Mouse (Mus musculus) heart, postnatal 25 days (tissue): ENCODE results near the gene Vwc2. TPM values are rescaled to one million over a fixed set of nuclear protein-coding genes. Genes with fewer than 3 reads are reported as not detected.

Source experiments
- DNase-seq: peaks from one replicate; pipeline ENCODE4 v3.0.0; 2022; ENCODE audit warnings: low spot score
- intact Hi-C: fragments of 180-260 bp; cut with DNase I; formaldehyde crosslinking; loops from one replicate; pipeline ENCODE4 v1.15.1; 2025
- total RNA-seq, 2 experiments: library from RNA; stranded (reverse); gene quantifications; 2 replicates each; pipeline ENCODE4 v1.2.3; 2021

The Vwc2 gene
- total RNA-seq: not detected

DNA sequence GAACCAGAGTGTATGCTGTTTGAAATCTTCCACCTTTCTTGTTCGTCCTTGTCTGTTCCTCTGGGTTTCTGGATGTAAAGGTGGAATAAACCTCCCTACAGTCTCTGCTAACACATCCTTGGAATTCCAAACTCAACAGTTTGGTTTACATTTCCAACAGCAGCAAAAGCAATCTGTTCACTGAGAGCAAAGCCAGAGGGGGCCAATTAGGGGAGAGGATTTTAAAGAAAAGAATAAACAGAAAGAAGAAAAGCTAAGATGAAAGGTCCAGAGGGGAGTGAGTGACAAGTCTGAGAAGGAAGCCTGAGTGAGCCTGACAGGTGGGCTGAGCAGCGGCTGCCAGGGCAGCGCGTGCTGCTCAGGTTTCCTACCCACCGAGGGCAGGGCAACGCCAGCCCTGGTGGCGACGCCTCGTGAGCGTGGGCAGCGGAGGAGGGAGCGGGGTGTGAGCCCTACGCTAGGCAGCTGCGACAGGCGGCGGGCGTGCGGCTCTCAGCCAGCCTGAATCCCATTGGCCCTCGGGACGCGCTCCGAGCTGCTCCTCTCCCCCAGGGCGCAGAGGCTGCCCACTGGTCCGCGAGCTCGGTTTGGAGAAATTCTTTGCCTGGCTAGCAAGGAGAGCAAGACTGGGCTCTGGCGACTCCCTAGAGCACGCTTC lies at the start of gene Vwc2:
TSS of gene Vwc2 (plus strand) at position 648 of the 658 bp plus-strand sequence.
- intact Hi-C loops: no loop called here
- no peak for DNase-seq

DNA sequence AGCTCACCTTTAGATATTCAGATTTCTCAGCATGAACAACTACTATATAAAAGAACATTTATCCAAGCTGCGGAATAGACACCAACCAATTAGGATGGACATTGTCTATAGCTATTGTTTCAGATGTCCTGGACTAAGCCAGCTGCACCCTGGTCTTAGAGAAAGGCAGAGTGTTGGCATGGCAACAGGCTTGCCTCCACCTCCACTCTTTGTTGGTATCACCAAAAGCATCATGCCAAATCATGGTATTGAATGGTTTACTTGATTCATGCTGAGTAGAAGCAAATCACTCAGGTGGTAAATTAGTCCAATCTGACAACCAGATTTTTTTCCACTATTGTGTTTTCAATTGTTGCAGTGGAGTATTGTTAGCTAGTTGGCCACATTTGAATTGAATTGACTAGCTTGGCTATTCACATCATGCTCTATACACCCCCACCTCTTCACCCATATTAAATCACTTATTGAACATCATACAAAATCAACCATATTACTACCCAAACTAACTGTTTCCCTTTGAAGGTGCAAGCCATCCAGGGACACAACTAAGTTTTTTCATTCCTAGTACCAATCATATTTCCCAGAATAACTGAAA lies 25.8 kb upstream of the Vwc2 start:
- intact Hi-C loops: no loop called here

GRCm38 (mm10) chr11:11097606-11098005 lies 16.4 kb upstream of the Vwc2 start:
- intact Hi-C loops: no loop called here
- no peak for DNase-seq

More for the DNA sequence above, 25.8 kb upstream of the Vwc2 start:
- no peak for DNase-seq

GRCm38 (mm10) chr11:11098282-11098681 lies 15.7 kb upstream of the Vwc2 start:
- intact Hi-C loops: no loop called here

DNA sequence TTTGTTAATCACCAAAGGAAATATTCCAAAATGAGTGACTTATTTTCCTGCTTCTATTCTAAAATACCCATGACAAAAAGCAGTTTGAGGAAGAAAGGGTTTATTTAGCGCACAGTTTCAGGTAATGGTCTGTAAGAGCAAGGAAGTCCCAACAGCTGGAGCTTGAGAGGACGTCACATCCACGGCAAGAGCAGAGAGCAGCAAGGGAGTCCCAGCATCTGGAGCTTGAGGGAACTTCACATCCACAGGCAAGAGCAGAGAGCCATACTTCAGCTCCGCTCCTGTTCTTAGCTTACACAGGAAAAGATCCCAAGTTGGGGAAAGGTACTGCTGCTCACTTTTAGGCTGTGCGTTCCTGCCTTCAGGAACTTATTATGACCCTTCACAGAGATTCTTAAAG lies 15.0 kb upstream of the Vwc2 start:
- intact Hi-C loops: no loop called here
- no peak for DNase-seq

More at GRCm38 (mm10) chr11:11098282-11098681, 15.7 kb upstream of the Vwc2 start:
- no peak for DNase-seq

GRCm38 (mm10) chr11:11102182-11102581 lies 11.8 kb upstream of the Vwc2 start:
- DNase-seq: no peak
- intact Hi-C loops: no loop called here

GRCm38 (mm10) chr11:11102620-11103019 lies 11.4 kb upstream of the Vwc2 start:
- intact Hi-C loops: no loop called here
- no peak for DNase-seq

DNA sequence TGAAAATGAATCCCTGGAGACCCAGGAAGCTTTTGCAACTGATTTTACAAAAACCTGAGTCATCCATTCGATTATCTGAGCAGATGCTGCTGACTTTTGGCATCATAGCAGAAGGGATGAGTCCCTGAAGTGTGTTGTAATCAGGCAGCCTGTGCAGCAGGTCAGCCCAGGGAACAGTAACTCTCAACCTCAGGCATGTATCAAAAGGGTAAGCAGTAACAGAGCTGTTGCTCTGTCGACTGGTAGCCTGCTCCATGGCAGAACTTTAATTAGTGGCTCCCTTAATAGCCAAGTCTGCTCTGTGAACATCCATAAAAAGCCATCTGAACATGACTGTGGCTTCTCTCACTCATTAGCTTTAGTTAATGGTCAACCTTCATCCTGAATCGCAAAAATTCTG lies 5.1 kb upstream of the Vwc2 start:
- intact Hi-C loops: no loop called here
- no peak for DNase-seq

DNA sequence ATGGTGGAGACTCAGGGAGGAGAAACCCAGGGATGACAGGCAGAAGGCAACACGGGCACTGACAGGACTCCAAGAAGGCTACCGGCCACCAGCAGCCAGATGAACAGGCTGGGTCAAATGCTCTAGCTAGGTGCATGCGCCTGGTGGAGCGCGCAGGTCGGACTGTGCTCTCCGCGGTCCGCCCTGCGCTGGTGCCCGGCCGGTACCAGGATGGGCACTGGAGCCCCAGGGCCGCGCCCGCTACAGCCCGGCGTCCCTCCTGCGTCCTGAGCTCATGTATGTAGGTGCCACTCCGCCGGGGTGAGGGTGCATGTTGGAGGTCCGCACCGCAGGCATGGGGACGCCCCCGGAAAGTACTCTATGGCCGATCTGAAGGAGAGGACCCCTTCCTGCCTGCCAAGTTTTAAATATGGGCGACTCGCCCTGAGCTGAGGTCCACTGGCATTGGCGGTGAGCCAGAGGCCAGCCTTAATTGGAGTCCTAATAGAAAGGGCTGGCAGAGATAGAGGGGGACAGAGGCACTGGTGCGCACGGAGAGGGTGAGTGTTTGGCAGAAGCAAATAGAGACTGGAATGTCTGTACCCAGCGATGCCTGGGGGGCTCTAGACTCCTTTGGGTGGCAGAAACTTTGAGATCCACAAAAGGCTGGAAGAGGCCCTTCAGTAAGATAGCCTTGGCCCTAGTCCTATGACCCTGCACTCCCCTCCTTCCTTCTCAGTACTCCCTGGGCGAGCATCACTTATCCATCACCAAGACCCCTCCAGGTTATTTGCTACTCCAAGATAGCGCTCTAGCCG lies 409 bp downstream of the Vwc2 start:
- intact Hi-C loops: no loop called here
- DNase-seq: no peak

DNA sequence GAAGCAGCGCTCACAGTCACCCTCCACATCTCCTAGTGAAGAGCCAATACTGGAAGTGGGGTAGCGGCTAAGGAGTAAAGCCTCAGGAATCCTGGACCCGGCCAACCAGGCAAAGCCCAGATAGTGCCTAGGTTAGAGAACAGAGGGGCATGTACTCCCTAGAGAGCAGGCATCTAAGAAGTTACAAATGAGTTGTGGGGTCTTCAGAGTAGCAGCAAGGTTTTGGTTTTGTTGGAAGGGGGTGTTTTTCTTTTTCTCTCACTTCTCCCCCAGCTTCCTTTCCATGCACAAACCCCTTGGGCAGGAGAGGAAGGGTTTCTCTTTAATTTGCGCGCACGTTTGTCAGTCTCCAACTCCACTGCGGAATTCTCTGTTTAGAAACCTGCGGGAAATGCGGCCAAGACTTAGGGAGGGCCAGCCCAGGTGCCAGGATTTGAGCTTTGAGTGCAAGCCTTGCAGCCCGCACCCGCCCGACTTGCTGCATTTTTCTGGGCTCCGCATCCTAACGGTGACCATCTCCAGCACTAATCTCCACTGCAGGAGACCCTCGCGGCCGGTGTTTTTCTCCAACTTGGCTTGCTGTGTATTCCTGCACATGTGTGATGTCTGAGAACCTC lies 1.1 kb downstream of the Vwc2 start:
- DNase-seq: no peak
- intact Hi-C loops: no loop called here

GRCm38 (mm10) chr11:11115648-11116590 lies 1.9 kb downstream of the Vwc2 start:
- DNase-seq: no peak
- intact Hi-C loops: no loop called here

- intact Hi-C loops: no loop called here
- no peak for DNase-seq
Observed at GRCm38 (mm10) chr11:11116736-11117135, 2.7 kb downstream of the Vwc2 start.

GRCm38 (mm10) chr11:11122866-11123265 lies 8.8 kb downstream of the Vwc2 start:
- DNase-seq: no peak
- intact Hi-C loops: no loop called here

DNA sequence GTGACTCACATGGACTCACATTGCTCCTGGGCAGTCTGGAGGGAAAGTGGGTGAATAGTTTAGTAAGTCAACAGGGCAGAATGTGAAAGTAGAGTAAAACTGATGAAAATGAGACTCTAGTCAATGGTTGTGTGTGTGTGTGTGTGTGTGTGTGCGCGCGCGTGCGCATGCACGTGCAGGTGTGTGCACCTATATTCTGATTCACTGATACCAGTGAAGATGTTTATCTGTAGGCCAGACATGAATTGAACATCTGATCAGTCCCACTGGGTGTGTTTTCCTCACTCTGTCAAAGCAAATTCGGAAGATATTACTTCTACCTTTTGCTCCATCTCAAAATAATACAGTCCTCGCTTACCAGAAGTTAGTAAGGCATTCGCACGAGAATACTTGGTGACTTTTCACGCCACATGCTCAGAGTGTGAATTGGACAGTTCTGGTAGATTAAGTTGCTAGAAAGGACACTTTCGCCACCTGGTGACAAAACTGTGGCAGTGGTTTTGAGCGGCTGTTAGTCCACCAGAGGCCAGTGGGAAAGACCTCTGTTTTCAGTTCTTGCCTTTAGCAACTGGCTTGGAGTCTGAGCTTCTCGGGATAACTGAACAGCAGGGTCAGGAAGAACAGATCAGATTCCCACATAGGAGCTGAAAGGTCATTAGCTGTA lies 17.5 kb downstream of the Vwc2 start:
- no peak for DNase-seq
- intact Hi-C loops: loop anchor here (5.0 kb wide), 2 partner anchors 1649 to 1814 kb away; no protein-coding TSS in a partner anchor

GRCm38 (mm10) chr11:11140622-11141021 lies 26.6 kb downstream of the Vwc2 start:
- intact Hi-C loops: no loop called here
- no peak for DNase-seq

DNA sequence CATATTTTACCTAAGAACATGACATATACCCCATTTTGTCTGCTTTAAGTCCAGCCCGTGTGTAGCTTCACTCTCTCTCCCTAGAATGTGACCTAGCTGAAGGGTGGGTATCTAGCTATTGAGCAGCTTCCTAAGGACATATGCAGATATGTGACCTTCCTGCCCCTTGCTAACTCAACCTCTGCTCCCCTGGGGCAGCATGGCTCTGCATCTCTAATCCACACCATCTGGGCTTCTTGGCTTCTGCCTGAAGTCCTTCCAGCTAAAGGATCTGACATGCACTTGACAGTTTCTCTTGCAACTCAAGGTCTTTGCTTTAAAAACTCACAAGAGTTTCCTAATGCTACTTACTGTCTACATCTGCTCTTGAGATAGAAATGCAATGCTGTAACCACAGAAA lies 38.7 kb downstream of the Vwc2 start:
- DNase-seq: no peak
- intact Hi-C loops: no loop called here

DNA sequence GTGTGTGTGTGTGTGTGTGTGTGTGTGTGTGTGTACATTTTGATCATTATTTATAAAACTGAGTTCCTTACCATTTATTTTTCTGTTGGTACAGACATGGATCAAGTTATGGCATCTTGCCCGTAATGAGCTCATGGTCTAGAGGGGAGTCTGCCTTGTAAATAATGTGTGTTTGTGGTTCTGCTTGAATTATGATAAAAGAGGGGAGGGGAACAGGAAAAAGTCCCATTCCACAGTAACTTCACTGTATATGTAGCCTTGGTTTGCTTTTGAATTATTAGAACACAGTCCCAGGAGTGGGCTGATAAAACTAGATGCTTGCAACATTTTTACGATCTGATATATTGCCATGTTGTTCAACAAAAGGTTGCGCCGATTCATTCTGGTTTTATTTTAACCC lies 57.4 kb downstream of the Vwc2 start:
- DNase-seq: no peak

DNA sequence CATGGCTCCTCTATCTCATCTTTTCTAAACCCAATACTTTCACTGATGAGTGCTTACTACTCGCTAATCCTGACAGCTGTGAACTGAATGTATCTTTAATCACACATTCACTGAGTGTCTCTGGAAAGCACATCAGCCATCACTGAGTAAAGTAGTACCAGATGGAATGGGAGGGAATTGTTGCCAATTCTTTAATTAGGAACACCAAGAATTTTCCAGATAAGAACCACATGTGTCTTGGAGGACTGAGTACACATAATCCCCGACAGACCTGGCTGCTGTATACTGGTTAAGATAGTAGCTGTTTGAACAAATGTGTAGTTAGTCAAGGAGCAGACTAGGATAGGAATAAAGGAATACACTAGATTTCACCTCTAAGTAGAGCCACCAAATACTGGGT lies 61.2 kb downstream of the Vwc2 start:
- intact Hi-C loops: no loop called here
- no peak for DNase-seq

More for the DNA sequence above, 57.4 kb downstream of the Vwc2 start:
- intact Hi-C loops: no loop called here

DNA sequence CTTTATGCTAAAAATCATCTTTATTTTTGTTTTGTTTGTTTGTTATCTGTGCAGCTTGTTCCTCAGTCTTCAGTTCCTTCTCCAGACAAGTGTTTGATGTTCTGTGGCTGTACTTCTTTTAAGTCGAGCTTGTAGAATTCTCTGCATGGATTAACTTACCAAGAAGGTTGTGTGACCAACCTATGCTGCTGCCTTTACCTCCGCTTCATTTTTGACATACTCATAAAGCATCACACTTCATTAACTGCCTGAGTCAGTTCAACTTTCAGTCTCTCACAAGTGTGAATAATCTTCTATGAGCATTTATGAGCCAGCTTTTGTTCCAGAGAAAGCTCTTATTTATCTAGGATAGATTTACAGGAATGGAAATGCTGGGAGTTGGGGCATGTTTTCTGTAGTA lies 68.7 kb downstream of the Vwc2 start:
- no peak for DNase-seq
- intact Hi-C loops: no loop called here
